Mouse (Mus musculus): Measurements from ENCODE around the gene Gm21866.
"Not testable (repeated sequence)": the region's sequence is repeated elsewhere in the genome, so short reads cannot be mapped to it uniquely, and the experiment has no call there.

The Gm21866 gene

DNA sequence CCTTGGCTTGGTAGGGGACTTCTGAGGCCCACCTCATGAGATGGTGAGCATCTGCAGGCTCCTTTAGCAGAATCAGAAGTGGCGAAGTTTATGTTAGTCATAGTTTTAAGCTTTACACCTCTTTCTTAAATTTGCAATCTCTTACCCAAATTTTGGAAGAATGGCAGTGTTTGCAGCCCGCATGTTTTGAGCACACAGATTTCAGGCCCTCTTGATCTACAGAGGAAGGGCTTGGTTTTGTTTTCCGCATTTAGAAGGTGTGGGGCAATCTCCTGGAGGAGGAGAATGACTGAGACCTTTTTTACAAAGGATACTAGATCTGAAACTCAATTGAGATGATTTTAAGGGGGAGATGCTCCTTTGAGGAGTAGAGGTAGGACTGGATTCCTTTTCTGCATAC lies at the start of gene Gm21866:
Gene Gm21866, minus strand, starts transcription at position 101 of the 400 bp plus-strand sequence.
- not testable (repeated sequence) for DNase-seq (ENCODE audit: extremely low read depth, low read depth)

DNA sequence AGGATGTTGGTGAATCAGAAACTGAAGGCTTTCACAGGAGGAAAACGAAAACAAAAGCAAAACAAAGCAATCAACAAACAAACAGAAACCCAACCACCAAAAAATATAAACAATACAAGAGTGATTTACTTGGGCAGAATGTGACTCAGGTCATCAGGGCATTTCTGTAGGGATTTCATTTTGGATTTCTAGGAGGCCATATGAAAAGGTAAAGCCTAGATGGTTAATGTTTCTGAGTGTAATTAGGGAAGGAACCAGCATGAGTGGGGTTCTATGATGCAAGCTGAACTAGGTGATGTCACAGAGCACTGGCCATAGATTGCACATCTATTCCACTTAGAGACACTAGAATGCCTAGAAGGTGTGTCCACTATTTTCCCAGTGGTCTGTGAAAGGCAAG lies 28.3 kb upstream of the Gm21866 start, which contains the start of gene Gm20773:
Gene Gm20773, plus strand, starts transcription at position 301 of the 400 bp plus-strand sequence.
- DNase-seq (ENCODE audit: extremely low read depth, low read depth): not testable (repeated sequence)
